Mouse (Mus musculus) stomach, embryonic 16.5 days (tissue): ENCODE measurements at regions not wholly inside any gene's neighbourhood (a gene's known extent, or its start where the extent isn't known, plus 50 kb on each side); places are given as distances from the start of the nearest gene placed in this dataset.

ENCODE experiments used
- ATAC-seq: fragments of 200-750 bp; cut with Nextera tagmentation; 2 replicates; pipeline ENCODE4 v1.8.0; 2017; ENCODE audit warnings: moderate number of reproducible peaks, moderate TSS enrichment; ENCODE audit not compliant: insufficient read depth, low FRiP score
- H3K27ac ChIP-seq: fragments of 300-500 bp; sonication (generic); 2 replicates; pipeline ENCODE4 v1.5.1; 2014; ENCODE audit warnings: low read length
- H3K27me3 ChIP-seq: fragments of 300-500 bp; sonication (generic); 2 replicates; pipeline ENCODE4 v1.6.1; 2014; ENCODE audit warnings: low read length, control low read depth, mixed read lengths; ENCODE audit not compliant: control insufficient read depth, insufficient read depth
- H3K36me3 ChIP-seq: fragments of 300-500 bp; sonication (generic); 2 replicates; pipeline ENCODE4 v1.6.1; 2014; ENCODE audit warnings: low read length; ENCODE audit not compliant: control insufficient read depth, insufficient read depth
- H3K4me1 ChIP-seq: fragments of 300-500 bp; sonication (generic); 2 replicates; pipeline ENCODE4 v1.6.1; 2014; ENCODE audit warnings: low read length, control low read depth, mixed read lengths; ENCODE audit not compliant: control insufficient read depth, insufficient read depth
- H3K4me2 ChIP-seq: fragments of 300-500 bp; sonication (generic); 2 replicates; pipeline ENCODE4 v1.6.1; 2014; ENCODE audit warnings: low read depth, low read length, mixed read lengths
- H3K4me3 ChIP-seq: fragments of 300-500 bp; sonication (generic); replicated peaks from 2 replicates; pipeline ENCODE4 v1.5.1; 2014; ENCODE audit warnings: mild to moderate bottlenecking, low read length
- H3K9ac ChIP-seq: fragments of 300-500 bp; sonication (generic); 2 replicates; pipeline ENCODE4 v1.6.1; 2014; ENCODE audit warnings: low read length
- H3K9me3 ChIP-seq: fragments of 300-500 bp; sonication (generic); replicated peaks from 2 replicates; pipeline ENCODE4 v1.6.1; 2016; ENCODE audit warnings: low read length, control low read depth; ENCODE audit not compliant: control insufficient read depth
- WGBS: fragments of 180-500 bp; shearing (Covaris S2); extraction: QIAGEN DNeasy Blood & Tissue Kit; methylation state at CpG from one replicate; pipeline ENCODE4 v1.1.7; 2014; 5-methylcytosine and 5-hydroxymethylcytosine counted together

GRCm38 (mm10) chr12:56144359-56144758, 201.3 kb downstream of the Mbip start:
- H3K4me1 ChIP-seq = 0 out of 2 replicates have a peak, but pooled peaks cover 2% of the 10 kb centered on the region
- H3K4me3 ChIP-seq = no peak overlapping the region
- H3K27ac ChIP-seq = no peak overlapping the region
- no peaks in the 10 kb centered on the region for H3K27me3 ChIP-seq
- no peak overlapping the region for H3K9ac ChIP-seq
- WGBS = 17% methylated on average over 1 of the region's 1 CpGs
- H3K9me3 ChIP-seq = no peaks in the 10 kb centered on the region
- no peaks in the 10 kb centered on the region for H3K36me3 ChIP-seq
- ATAC-seq = peak; percentile 66; the same call in 1 of the 2 replicates
- H3K4me2 ChIP-seq = no peak overlapping the region

GRCm38 (mm10) chr12:56143789-56144188, 201.9 kb downstream of the Mbip start:
- Histone ChIP-seq H3K27me3 (no peaks in the 10 kb centered on the region), H3K4me1 (0 out of 2 replicates have a peak, but pooled peaks cover 2% of the 10 kb centered on the region), H3K36me3 (no peaks in the 10 kb centered on the region), H3K9ac (no peak overlapping the region), H3K4me2 (no peak overlapping the region), H3K27ac (no peak overlapping the region), H3K9me3 (no peaks in the 10 kb centered on the region), H3K4me3 (no peak overlapping the region)
- no peak for ATAC-seq
- whole genome bisulfite sequencing = 63% methylated on average over 2 of the region's 2 CpGs

- H3K9me3 ChIP-seq = no peaks in the 10 kb centered on the region
- no peaks in the 10 kb centered on the region for H3K27me3 ChIP-seq
- no peak overlapping the region for H3K4me2 ChIP-seq
- no peaks in the 10 kb centered on the region for H3K36me3 ChIP-seq
- no peak overlapping the region for H3K4me3 ChIP-seq
- WGBS = 86% methylated on average over 4 of the region's 4 CpGs
- H3K4me1 ChIP-seq = no peaks in the 10 kb centered on the region
- no peak overlapping the region for H3K9ac ChIP-seq
- no peak overlapping the region for H3K27ac ChIP-seq
- no peak for ATAC-seq
Measured at GRCm38 (mm10) chr12:56114446-56114845, 231.2 kb downstream of the Mbip start.

GRCm38 (mm10) chr12:56081406-56081805, 245.3 kb downstream of the Brms1l start:
- ATAC-seq = no peak
- Histone ChIP-seq H3K9ac (no peak overlapping the region), H3K9me3 (no peaks in the 10 kb centered on the region), H3K27me3 (no peaks in the 10 kb centered on the region), H3K36me3 (no peaks in the 10 kb centered on the region), H3K4me1 (no peaks in the 10 kb centered on the region), H3K4me2 (no peak overlapping the region), H3K4me3 (no peak overlapping the region), H3K27ac (no peak overlapping the region)

- H3K4me2 ChIP-seq = no peak overlapping the region
- no peaks in the 10 kb centered on the region for H3K27me3 ChIP-seq
- H3K4me1 ChIP-seq = no peaks in the 10 kb centered on the region
- no peak overlapping the region for H3K4me3 ChIP-seq
- 81% methylated on average over 7 of the region's 7 CpGs for WGBS
- H3K27ac ChIP-seq = no peak overlapping the region
- no peaks in the 10 kb centered on the region for H3K9me3 ChIP-seq
- no peaks in the 10 kb centered on the region for H3K36me3 ChIP-seq
- ATAC-seq = no peak
- H3K9ac ChIP-seq = no peak overlapping the region
Measured at GRCm38 (mm10) chr12:56064183-56064582, 228.1 kb downstream of the Brms1l start.

GRCm38 (mm10) chr12:56058876-56059275, 222.8 kb downstream of the Brms1l start:
- no peaks in the 10 kb centered on the region for H3K27me3 ChIP-seq
- no peak overlapping the region for H3K27ac ChIP-seq
- no peak overlapping the region for H3K4me3 ChIP-seq
- 64% methylated on average over 10 of the region's 10 CpGs for WGBS
- no peak overlapping the region for H3K4me2 ChIP-seq
- no peak overlapping the region for H3K9ac ChIP-seq
- ATAC-seq = no peak
- H3K4me1 ChIP-seq = no peaks in the 10 kb centered on the region
- no peaks in the 10 kb centered on the region for H3K36me3 ChIP-seq
- no peaks in the 10 kb centered on the region for H3K9me3 ChIP-seq

- ATAC-seq = no peak
- no peak overlapping the region for H3K27ac ChIP-seq
- H3K9ac ChIP-seq = no peak overlapping the region
- 10% methylated on average over 17 of the region's 17 CpGs for WGBS
- H3K36me3 ChIP-seq = no peaks in the 10 kb centered on the region
- no peaks in the 10 kb centered on the region for H3K4me1 ChIP-seq
- H3K27me3 ChIP-seq = no peaks in the 10 kb centered on the region
- no peak overlapping the region for H3K4me2 ChIP-seq
- H3K9me3 ChIP-seq = no peaks in the 10 kb centered on the region
- H3K4me3 ChIP-seq = no peak overlapping the region
Measured at GRCm38 (mm10) chr12:56058463-56058862, 222.3 kb downstream of the Brms1l start.

- no peak overlapping the region for H3K4me2 ChIP-seq
- no peak overlapping the region for H3K4me3 ChIP-seq
- no peaks in the 10 kb centered on the region for H3K36me3 ChIP-seq
- 71% methylated on average over 6 of the region's 6 CpGs for WGBS
- ATAC-seq = no peak
- no peaks in the 10 kb centered on the region for H3K27me3 ChIP-seq
- no peaks in the 10 kb centered on the region for H3K9me3 ChIP-seq
- no peak overlapping the region for H3K27ac ChIP-seq
- H3K9ac ChIP-seq = no peak overlapping the region
- H3K4me1 ChIP-seq = no peaks in the 10 kb centered on the region
Measured at GRCm38 (mm10) chr12:56055382-56055781, 219.3 kb downstream of the Brms1l start.

GRCm38 (mm10) chr12:56046050-56046449, 209.9 kb downstream of the Brms1l start:
- Histone ChIP-seq H3K4me1 (no peaks in the 10 kb centered on the region), H3K4me3 (no peak overlapping the region), H3K27ac (no peak overlapping the region), H3K36me3 (no peaks in the 10 kb centered on the region), H3K27me3 (no peaks in the 10 kb centered on the region), H3K4me2 (no peak overlapping the region), H3K9me3 (no peaks in the 10 kb centered on the region), H3K9ac (no peak overlapping the region)
- WGBS = 57% methylated on average over 3 of the region's 3 CpGs
- ATAC-seq = no peak

GRCm38 (mm10) chr12:56020954-56021514, 184.9 kb downstream of the Brms1l start:
- Histone ChIP-seq H3K27ac (no peak overlapping the region), H3K4me1 (no peaks in the 10 kb centered on the region), H3K4me2 (no peak overlapping the region), H3K36me3 (no peaks in the 10 kb centered on the region), H3K9ac (no peak overlapping the region), H3K9me3 (no peaks in the 10 kb centered on the region), H3K4me3 (no peak overlapping the region), H3K27me3 (no peaks in the 10 kb centered on the region)
- no peak for ATAC-seq
- 25% methylated on average over 7 of the region's 7 CpGs for WGBS
